Mouse (Mus musculus) stomach, postnatal 0 days (tissue): ENCODE measurements at regions not wholly inside any gene's neighbourhood (a gene's known extent, or its start where the extent isn't known, plus 50 kb on each side); places are given as distances from the start of the nearest gene placed in this dataset.

ENCODE experiments used
- CTCF ChIP-seq: IDR thresholded peaks from 2 replicates; pipeline ENCODE4 v1.5.1; 2016; ENCODE audit warnings: antibody characterized with exemption, low read depth, mild to moderate bottlenecking, moderate library complexity
- EP300 ChIP-seq: optimal IDR thresholded peaks from 2 replicates; pipeline ENCODE3; 2016; ENCODE audit warnings: antibody characterized with exemption

- TF ChIP-seq CTCF (no peak), EP300 (no peak)
These were observed 58.4 kb upstream of the Tmc1 start for GRCm38 (mm10) chr19:21012391-21012790.
